Mouse (Mus musculus): Measurements from ENCODE around the gene Hoxa6. TPM values are rescaled to one million over a fixed set of nuclear protein-coding genes. Genes with fewer than 3 reads are reported as not detected.

The Hoxa6 gene
- polyA plus RNA-seq (2012; rRNA removed), result 0.08 and 3.7 TPM in 2 replicates

GRCm38 (mm10) chr6:52208072-52208867, at the start of gene Hoxa6:
TSS of gene Hoxa6 (minus strand) at chr6:52208722.
- DNase-seq (ENCODE audit: low read depth), result no peak
- TF ChIP-seq CTCF (IDR thresholded peaks at IDR 0.05; ENCODE audit: borderline replicate concordance, extremely low read depth, insufficient read depth, insufficient read length), result no peak
- TF ChIP-seq POLR2A (IDR thresholded peaks at IDR 0.05; ENCODE audit: borderline replicate concordance, extremely low read depth, insufficient read depth, insufficient read length, poor library complexity, severe bottlenecking), result no peak

GRCm38 (mm10) chr6:52256956-52257355, 48.4 kb upstream of the Hoxa6 start:
- peak; percentile 85 for TF ChIP-seq CTCF (IDR thresholded peaks at IDR 0.05; ENCODE audit: borderline replicate concordance, extremely low read depth, insufficient read depth, insufficient read length)
- TF ChIP-seq POLR2A (IDR thresholded peaks at IDR 0.05; ENCODE audit: borderline replicate concordance, extremely low read depth, insufficient read depth, insufficient read length, poor library complexity, severe bottlenecking), result no peak
- peak; percentile 91 for DNase-seq (ENCODE audit: low read depth)

- TF ChIP-seq POLR2A (IDR thresholded peaks at IDR 0.05; ENCODE audit: borderline replicate concordance, extremely low read depth, insufficient read depth, insufficient read length, poor library complexity, severe bottlenecking) (no peak), CTCF (IDR thresholded peaks at IDR 0.05; ENCODE audit: borderline replicate concordance, extremely low read depth, insufficient read depth, insufficient read length) (no peak)
- peak; percentile 63 for DNase-seq (ENCODE audit: low read depth)
Measured at GRCm38 (mm10) chr6:52253511-52254500, 45.3 kb upstream of the Hoxa6 start.

- TF ChIP-seq POLR2A (IDR thresholded peaks at IDR 0.05; ENCODE audit: borderline replicate concordance, extremely low read depth, insufficient read depth, insufficient read length, poor library complexity, severe bottlenecking) (no peak), CTCF (IDR thresholded peaks at IDR 0.05; ENCODE audit: borderline replicate concordance, extremely low read depth, insufficient read depth, insufficient read length) (no peak)
- peak; percentile 30 for DNase-seq (ENCODE audit: low read depth)
Measured at GRCm38 (mm10) chr6:52252775-52253376, 44.4 kb upstream of the Hoxa6 start.

- peak; percentile 27 for DNase-seq (ENCODE audit: low read depth)
- no peak for TF ChIP-seq CTCF (IDR thresholded peaks at IDR 0.05; ENCODE audit: borderline replicate concordance, extremely low read depth, insufficient read depth, insufficient read length)
- TF ChIP-seq POLR2A (IDR thresholded peaks at IDR 0.05; ENCODE audit: borderline replicate concordance, extremely low read depth, insufficient read depth, insufficient read length, poor library complexity, severe bottlenecking), result no peak
Measured at GRCm38 (mm10) chr6:52252016-52252774, 43.7 kb upstream of the Hoxa6 start.

GRCm38 (mm10) chr6:52251177-52251879, 42.8 kb upstream of the Hoxa6 start:
- DNase-seq (ENCODE audit: low read depth), result no peak
- TF ChIP-seq POLR2A (IDR thresholded peaks at IDR 0.05; ENCODE audit: borderline replicate concordance, extremely low read depth, insufficient read depth, insufficient read length, poor library complexity, severe bottlenecking) (no peak), CTCF (IDR thresholded peaks at IDR 0.05; ENCODE audit: borderline replicate concordance, extremely low read depth, insufficient read depth, insufficient read length) (no peak)

- DNase-seq (ENCODE audit: low read depth), result no peak
- TF ChIP-seq POLR2A (IDR thresholded peaks at IDR 0.05; ENCODE audit: borderline replicate concordance, extremely low read depth, insufficient read depth, insufficient read length, poor library complexity, severe bottlenecking) (no peak), CTCF (IDR thresholded peaks at IDR 0.05; ENCODE audit: borderline replicate concordance, extremely low read depth, insufficient read depth, insufficient read length) (no peak)
Measured at GRCm38 (mm10) chr6:52249826-52250225, 41.3 kb upstream of the Hoxa6 start.

GRCm38 (mm10) chr6:52249415-52249738, 40.9 kb upstream of the Hoxa6 start:
- no peak for DNase-seq (ENCODE audit: low read depth)

GRCm38 (mm10) chr6:52248638-52249414, 40.3 kb upstream of the Hoxa6 start:
- no peak for DNase-seq (ENCODE audit: low read depth)
- no peak for TF ChIP-seq CTCF (IDR thresholded peaks at IDR 0.05; ENCODE audit: borderline replicate concordance, extremely low read depth, insufficient read depth, insufficient read length)
- no peak for TF ChIP-seq POLR2A (IDR thresholded peaks at IDR 0.05; ENCODE audit: borderline replicate concordance, extremely low read depth, insufficient read depth, insufficient read length, poor library complexity, severe bottlenecking)

More at GRCm38 (mm10) chr6:52249415-52249738, 40.9 kb upstream of the Hoxa6 start:
- no peak for TF ChIP-seq POLR2A (IDR thresholded peaks at IDR 0.05; ENCODE audit: borderline replicate concordance, extremely low read depth, insufficient read depth, insufficient read length, poor library complexity, severe bottlenecking)
- no peak for TF ChIP-seq CTCF (IDR thresholded peaks at IDR 0.05; ENCODE audit: borderline replicate concordance, extremely low read depth, insufficient read depth, insufficient read length)
